Mouse (Mus musculus) hindbrain, embryonic 16.5 days (tissue): ENCODE results near the gene Tor2a. TPM values are rescaled to one million over a fixed set of nuclear protein-coding genes. Genes with fewer than 3 reads are reported as not detected.

ENCODE experiments used
- ATAC-seq: fragments of 200-750 bp; cut with Nextera tagmentation; 2 replicates; pipeline ENCODE4 v1.8.0; 2017; ENCODE audit warnings: moderate TSS enrichment, moderate library complexity
- H3K27ac ChIP-seq: fragments of 300-500 bp; sonication (generic); 2 replicates; pipeline ENCODE4 v1.5.1; 2014; ENCODE audit warnings: low read depth, mild to moderate bottlenecking, control low read depth, low read length, moderate library complexity
- H3K27me3 ChIP-seq: fragments of 300-500 bp; sonication (generic); replicated peaks from 2 replicates; pipeline ENCODE4 v1.6.1; 2014; ENCODE audit warnings: low read length; ENCODE audit not compliant: control insufficient read depth, insufficient read depth
- H3K36me3 ChIP-seq: fragments of 300-500 bp; sonication (generic); 2 replicates; pipeline ENCODE4 v1.6.1; 2014; ENCODE audit warnings: mild to moderate bottlenecking, low read length, moderate library complexity, mixed read lengths; ENCODE audit not compliant: control insufficient read depth, insufficient read depth
- H3K4me1 ChIP-seq: fragments of 300-500 bp; sonication (generic); 2 replicates; pipeline ENCODE4 v1.6.1; 2014; ENCODE audit warnings: low read depth, low read length; ENCODE audit not compliant: control insufficient read depth, insufficient read depth
- H3K4me2 ChIP-seq: fragments of 300-500 bp; sonication (generic); 2 replicates; pipeline ENCODE4 v1.6.1; 2014; ENCODE audit warnings: mild to moderate bottlenecking, low read length, control low read depth, moderate library complexity
- H3K4me3 ChIP-seq: fragments of 300-500 bp; sonication (generic); 2 replicates; pipeline ENCODE4 v1.5.1; 2014; ENCODE audit warnings: mild to moderate bottlenecking, low read length, control low read depth, moderate library complexity
- H3K9ac ChIP-seq: fragments of 300-500 bp; sonication (generic); 2 replicates; pipeline ENCODE4 v1.6.1; 2014; ENCODE audit warnings: low read depth, mild to moderate bottlenecking, control low read depth, low read length, moderate library complexity
- H3K9me3 ChIP-seq: fragments of 300-500 bp; sonication (generic); 2 replicates; pipeline ENCODE4 v1.6.1; 2014; ENCODE audit warnings: mild to moderate bottlenecking, low read length, moderate library complexity; ENCODE audit not compliant: control insufficient read depth
- WGBS: fragments of 180-500 bp; shearing (Covaris S2); extraction: QIAGEN DNeasy Blood & Tissue Kit; methylation state at CpG from one replicate; pipeline ENCODE4 v1.1.7; 2014; 5-methylcytosine and 5-hydroxymethylcytosine counted together
- polyA plus RNA-seq: library from polyadenylated mRNA; unstranded; fragments of >200 nt; fragmentation: Nextera tagmentation; extraction: Ambion mirVana; gene quantifications from 2 replicates; pipeline ENCODE4 v1.2.1, GENCODE M21; 2015

The Tor2a gene
- polyA plus RNA-seq, 1 experiment from 2014 or later = 50.8 TPM

DNA sequence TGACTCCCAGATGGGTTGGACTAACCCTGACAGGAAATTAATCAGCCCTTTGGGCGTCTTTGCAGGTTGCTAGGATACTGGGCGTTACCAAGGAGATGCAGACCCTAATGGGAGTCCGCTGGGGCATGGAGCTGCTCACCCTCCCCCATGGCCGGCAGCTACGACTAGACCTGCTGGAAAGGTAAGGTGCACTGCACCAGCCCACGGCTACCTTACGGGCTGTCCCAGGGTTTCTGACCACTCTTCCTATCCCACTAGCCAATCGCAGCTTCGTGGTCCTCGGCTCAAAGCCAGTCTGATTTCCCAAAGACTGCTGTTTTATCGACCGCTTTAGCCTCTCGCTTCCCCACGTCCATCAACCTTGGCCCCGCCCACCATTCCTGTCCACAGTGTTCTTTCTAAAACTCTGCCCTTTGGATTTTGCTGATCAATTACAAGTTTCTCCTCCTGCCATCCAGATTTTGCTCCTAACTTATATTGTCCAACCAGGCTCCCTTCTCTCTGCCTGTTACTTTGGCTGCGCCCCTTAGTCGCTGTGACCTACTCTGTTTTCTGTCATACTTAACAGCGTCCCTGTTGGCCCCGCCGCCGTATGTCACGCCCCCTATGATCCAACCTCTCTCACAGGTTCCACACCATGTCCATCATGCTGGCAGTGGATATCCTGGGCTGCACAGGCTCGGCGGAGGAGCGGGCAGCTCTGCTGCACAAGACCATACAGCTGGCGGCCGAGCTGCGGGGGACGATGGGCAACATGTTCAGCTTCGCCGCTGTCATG lies 6.0 kb upstream of the Tor2a start:
- Histone ChIP-seq H3K4me3 (peak overlapping the region; percentile 28), H3K27me3 (no peaks in the 10 kb centered on the region), H3K9me3 (no peaks in the 10 kb centered on the region), H3K9ac (peak overlapping the region; percentile 38; the same call in 1 of the 2 replicates), H3K36me3 (peaks cover 51% of the 10 kb centered on the region), H3K27ac (peak overlapping the region; percentile 20; the same call in 1 of the 2 replicates), H3K4me2 (peak overlapping the region; percentile 54), H3K4me1 (peaks cover 6% of the 10 kb centered on the region)
- ATAC-seq = peak; percentile 64
- WGBS = 11% methylated on average over 30 of the region's 31 CpGs

DNA sequence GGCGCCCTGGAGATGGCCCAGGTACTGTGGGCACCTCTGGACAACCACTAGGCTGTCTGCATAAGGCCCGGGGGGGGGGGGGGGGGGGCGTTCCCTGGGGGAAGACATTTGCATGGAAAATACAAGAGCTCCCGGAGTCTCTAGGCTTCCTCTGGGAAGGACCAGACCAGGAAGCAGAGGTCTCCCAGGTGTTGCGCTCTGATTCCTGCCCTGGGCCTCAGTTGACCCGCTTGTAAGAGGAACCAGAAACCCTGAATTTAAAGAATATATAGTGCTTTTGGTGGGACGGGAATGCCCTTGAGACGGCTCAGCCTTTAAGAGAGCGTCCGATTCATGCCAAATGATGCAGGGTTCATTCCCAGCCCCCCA lies 5.4 kb upstream of the Tor2a start:
- no peak overlapping the region for H3K9ac ChIP-seq
- no peak overlapping the region; the same call in 1 of the 2 replicates for H3K27ac ChIP-seq
- H3K4me3 ChIP-seq = peak overlapping the region; percentile 28
- peaks cover 6% of the 10 kb centered on the region for H3K4me1 ChIP-seq
- H3K4me2 ChIP-seq = peak overlapping the region; percentile 54
- no peak for ATAC-seq
- H3K36me3 ChIP-seq = peaks cover 46% of the 10 kb centered on the region
- no peaks in the 10 kb centered on the region for H3K27me3 ChIP-seq
- WGBS = 25% methylated on average over 9 of the region's 10 CpGs
- H3K9me3 ChIP-seq = no peaks in the 10 kb centered on the region

DNA sequence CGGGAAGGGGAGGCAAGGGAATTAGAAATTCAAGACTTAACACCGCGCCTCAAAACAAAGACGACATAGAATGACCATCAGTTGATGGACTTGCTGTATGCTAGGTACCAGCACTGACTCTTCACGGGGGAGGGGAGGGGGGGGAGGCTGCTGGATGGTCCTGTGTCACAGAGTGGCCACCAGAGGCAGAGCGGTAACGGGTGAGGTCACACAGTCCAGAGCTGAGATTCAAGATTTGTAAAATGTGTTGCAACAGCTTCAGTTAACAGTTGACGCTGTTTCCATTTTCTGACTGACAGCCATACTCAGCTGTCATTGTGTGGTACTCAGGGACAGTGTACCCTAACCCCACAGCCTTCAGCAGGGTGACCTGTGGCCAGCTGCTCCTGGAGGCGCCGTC lies 4.9 kb upstream of the Tor2a start:
- H3K9ac ChIP-seq = no peak overlapping the region
- peaks cover 41% of the 10 kb centered on the region for H3K36me3 ChIP-seq
- 61% methylated on average over 10 of the region's 10 CpGs for WGBS
- peaks cover 6% of the 10 kb centered on the region for H3K4me1 ChIP-seq
- H3K27ac ChIP-seq = no peak overlapping the region
- ATAC-seq = no peak
- no peaks in the 10 kb centered on the region for H3K9me3 ChIP-seq
- H3K4me3 ChIP-seq = no peak overlapping the region
- H3K4me2 ChIP-seq = no peak overlapping the region
- no peaks in the 10 kb centered on the region for H3K27me3 ChIP-seq

DNA sequence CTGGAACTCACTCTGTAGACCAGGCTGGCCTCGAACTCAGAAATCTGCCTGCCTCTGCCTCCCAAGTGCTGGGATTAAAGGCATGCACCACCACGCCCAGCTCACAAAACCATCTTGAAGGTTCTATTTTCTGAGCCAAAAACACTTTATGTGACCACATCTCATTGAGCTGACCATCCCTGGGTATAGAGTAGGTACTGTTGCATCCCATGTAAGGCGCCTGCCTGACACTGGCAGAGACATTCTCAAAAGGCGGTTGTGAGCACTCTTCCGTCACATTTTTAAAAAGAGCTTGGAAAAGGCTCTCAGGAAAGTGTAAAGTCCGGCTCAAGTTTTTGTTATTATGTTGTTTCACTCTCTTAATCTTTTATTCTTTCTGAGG lies 369 bp upstream of the Tor2a start:
- Histone ChIP-seq H3K4me2 (peak overlapping the region; percentile 61), H3K4me3 (peak overlapping the region; percentile 51), H3K9ac (no peak overlapping the region), H3K4me1 (peaks cover 8% of the 10 kb centered on the region), H3K27me3 (no peaks in the 10 kb centered on the region), H3K36me3 (peaks cover 32% of the 10 kb centered on the region), H3K27ac (peak overlapping the region; percentile 49; the same call in 1 of the 2 replicates), H3K9me3 (no peaks in the 10 kb centered on the region)
- peak; percentile 34; the same call in 1 of the 2 replicates for ATAC-seq
- WGBS = 22% methylated on average over 5 of the region's 6 CpGs

DNA sequence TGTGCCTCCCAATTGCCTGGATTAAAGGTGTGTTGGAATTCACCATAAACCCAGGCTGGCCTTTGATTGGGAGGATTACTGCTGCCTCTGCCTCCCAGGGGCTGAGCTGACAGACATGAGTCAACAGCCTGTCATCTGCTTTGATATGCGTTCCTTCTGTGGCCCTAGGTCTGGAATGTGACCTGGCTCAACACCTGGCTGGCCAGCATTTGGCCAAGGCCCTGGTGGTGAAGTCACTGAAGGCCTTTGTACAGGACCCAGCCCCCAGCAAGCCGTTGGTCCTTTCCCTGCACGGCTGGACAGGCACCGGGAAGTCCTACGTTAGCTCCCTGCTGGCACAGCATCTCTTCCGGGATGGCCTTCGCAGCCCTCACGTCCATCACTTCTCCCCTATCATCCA lies 1.5 kb downstream of the Tor2a start:
- peak overlapping the region; percentile 27; the same call in 1 of the 2 replicates for H3K9ac ChIP-seq
- WGBS = 73% methylated on average over 8 of the region's 8 CpGs
- ATAC-seq = no peak

DNA sequence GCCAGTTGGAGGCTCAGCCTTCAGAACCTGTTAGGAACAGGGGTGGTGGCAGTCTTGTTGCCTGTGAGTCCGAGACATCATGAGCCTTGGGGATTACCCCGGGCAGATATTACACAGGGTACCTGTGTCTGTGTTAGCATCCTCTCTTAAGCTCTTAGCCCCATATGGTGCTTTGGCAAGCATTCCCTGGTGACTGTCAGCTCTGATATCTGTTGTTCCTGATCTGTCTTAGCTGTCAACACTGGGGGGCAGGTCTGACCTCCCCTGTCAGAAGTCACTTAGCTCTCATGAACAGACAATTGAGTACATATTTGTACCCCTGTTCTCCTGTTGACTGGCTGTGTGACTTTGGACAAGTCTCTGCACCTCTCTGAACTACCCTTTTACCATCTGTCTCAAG lies 2.0 kb downstream of the Tor2a start:
- no peak overlapping the region for H3K27ac ChIP-seq
- peaks cover 8% of the 10 kb centered on the region for H3K4me1 ChIP-seq
- H3K4me3 ChIP-seq = no peak overlapping the region
- 75% methylated on average over 2 of the region's 2 CpGs for WGBS
- no peaks in the 10 kb centered on the region for H3K9me3 ChIP-seq
- H3K9ac ChIP-seq = no peak overlapping the region
- no peaks in the 10 kb centered on the region for H3K27me3 ChIP-seq
- H3K4me2 ChIP-seq = no peak overlapping the region
- peaks cover 29% of the 10 kb centered on the region for H3K36me3 ChIP-seq
- no peak for ATAC-seq

More for the DNA sequence above, 1.5 kb downstream of the Tor2a start:
- no peaks in the 10 kb centered on the region for H3K27me3 ChIP-seq
- peaks cover 8% of the 10 kb centered on the region for H3K4me1 ChIP-seq
- H3K27ac ChIP-seq = no peak overlapping the region
- no peaks in the 10 kb centered on the region for H3K9me3 ChIP-seq
- H3K4me3 ChIP-seq = no peak overlapping the region; the same call in 1 of the 2 replicates
- peaks cover 29% of the 10 kb centered on the region for H3K36me3 ChIP-seq
- H3K4me2 ChIP-seq = peak overlapping the region; percentile 61

DNA sequence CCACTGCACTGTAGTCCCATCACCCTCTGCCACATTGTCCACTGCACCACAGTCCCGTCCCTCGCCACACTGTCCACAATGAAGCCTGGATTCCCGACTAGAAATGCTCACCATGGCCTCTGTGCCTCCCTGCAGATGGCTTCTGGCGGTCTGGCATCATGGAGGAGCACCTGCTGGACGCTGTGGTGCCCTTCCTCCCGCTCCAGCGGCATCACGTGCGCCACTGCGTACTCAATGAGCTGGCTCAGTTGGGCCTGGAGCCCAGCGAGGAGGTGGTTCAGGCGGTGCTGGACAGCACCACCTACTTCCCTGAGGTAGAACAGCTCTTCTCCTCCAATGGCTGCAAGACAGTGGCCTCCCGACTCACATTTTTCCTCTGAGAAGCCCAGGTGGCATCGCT lies 4.3 kb downstream of the Tor2a start:
- Histone ChIP-seq H3K4me1 (peaks cover 8% of the 10 kb centered on the region), H3K36me3 (peaks cover 18% of the 10 kb centered on the region), H3K27ac (no peak overlapping the region), H3K9me3 (no peaks in the 10 kb centered on the region), H3K4me2 (no peak overlapping the region), H3K27me3 (no peaks in the 10 kb centered on the region), H3K4me3 (no peak overlapping the region), H3K9ac (no peak overlapping the region)
- 87% methylated on average over 14 of the region's 14 CpGs for WGBS
- no peak for ATAC-seq

DNA sequence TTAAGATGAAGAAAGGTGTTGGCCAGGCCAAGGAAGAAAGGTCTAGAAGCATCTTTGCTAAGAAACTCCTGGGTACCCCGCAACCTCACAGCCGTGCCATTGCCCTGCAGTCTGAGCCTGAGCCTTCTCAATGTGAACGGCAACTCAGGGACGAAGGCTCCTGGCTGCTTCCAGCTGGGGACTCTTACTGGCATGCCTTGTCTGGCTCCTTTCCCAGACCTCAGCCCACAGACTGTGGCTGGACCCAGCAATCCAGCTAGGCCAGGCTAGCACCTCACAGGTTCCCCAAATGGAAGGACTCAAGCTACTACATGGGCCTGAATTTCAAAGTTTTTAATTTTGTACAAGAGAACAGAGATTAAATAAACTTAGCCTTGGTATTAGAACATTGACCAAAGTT lies 4.8 kb downstream of the Tor2a start:
- no peak overlapping the region for H3K4me3 ChIP-seq
- H3K4me2 ChIP-seq = no peak overlapping the region
- ATAC-seq = no peak
- no peaks in the 10 kb centered on the region for H3K9me3 ChIP-seq
- H3K27ac ChIP-seq = no peak overlapping the region
- H3K4me1 ChIP-seq = peaks cover 8% of the 10 kb centered on the region
- H3K27me3 ChIP-seq = no peaks in the 10 kb centered on the region
- no peak overlapping the region for H3K9ac ChIP-seq
- WGBS = 87% methylated on average over 4 of the region's 4 CpGs
- H3K36me3 ChIP-seq = peaks cover 18% of the 10 kb centered on the region

DNA sequence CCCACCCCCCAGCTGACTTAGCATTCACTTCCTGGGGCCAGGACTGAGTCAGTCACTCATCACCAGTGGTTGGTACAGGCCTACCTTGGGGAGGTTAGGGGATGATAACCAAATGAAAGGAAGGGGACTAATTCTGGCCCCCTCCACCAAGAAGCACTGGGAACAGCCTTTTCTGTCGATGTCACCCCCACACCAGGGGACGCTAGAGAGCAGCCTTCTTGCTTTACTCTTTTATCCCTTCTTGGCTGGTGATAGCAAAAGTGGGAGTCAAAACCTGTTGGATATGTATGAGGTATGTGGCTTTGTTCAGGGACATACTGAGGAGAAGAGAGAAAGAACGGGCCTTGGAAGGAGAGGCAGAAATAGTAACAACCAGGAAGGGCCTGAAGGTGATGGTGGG lies 6.3 kb downstream of the Tor2a start:
- Histone ChIP-seq H3K27ac (no peak overlapping the region), H3K9me3 (no peaks in the 10 kb centered on the region), H3K4me2 (no peak overlapping the region), H3K4me3 (no peak overlapping the region), H3K4me1 (peaks cover 7% of the 10 kb centered on the region), H3K36me3 (peaks cover 18% of the 10 kb centered on the region), H3K27me3 (no peaks in the 10 kb centered on the region), H3K9ac (no peak overlapping the region)
- ATAC-seq = no peak
- WGBS = 87% methylated on average over 3 of the region's 3 CpGs
